Mouse (Mus musculus): Measurements from ENCODE around the gene Cep170. TPM values are rescaled to one million over a fixed set of nuclear protein-coding genes. Genes with fewer than 3 reads are reported as not detected.
A peak's percentile ranks its signal among the peaks of the same experiment; 100 is the strongest.

Gene Cep170
- polyA plus RNA-seq, 1 experiment: 22.9 TPM

DNA sequence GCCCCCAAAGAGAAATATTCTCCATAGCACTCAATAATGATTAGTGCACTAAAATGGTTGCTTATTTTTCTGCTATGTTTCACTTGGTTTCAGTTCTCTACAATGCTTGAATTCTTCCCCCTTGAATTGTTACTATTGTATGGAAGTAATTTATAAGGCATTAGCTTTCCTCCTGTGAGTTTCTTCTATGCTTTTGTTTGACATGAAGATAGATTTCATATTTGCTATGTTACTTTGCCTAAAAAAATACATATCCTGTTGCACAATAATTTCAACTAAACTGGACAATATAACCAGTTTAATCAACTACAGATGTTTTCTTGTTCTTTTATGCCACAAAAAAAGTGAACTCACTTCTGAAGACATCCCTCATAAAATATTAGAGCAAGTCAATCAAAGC lies 3.7 kb downstream of the Cep170 start:
- H3K4me3 ChIP-seq (ENCODE audit: control insufficient read depth, insufficient read depth, low read length): no peak overlapping the region
- no peaks in the 10 kb centered on the region for H3K27me3 ChIP-seq (ENCODE audit: control insufficient read depth, insufficient read depth, low read length)
- H3K4me1 ChIP-seq (replicated peaks; ENCODE audit: control insufficient read depth, insufficient read depth, low read length): no peaks in the 10 kb centered on the region
- H3K27ac ChIP-seq (ENCODE audit: control insufficient read depth, insufficient read depth, low read length): no peak overlapping the region
- TF ChIP-seq POLR2A (IDR thresholded peaks at IDR 0.05; ENCODE audit: control insufficient read depth, extremely low read depth, insufficient read depth, low read length, poor library complexity): no peak
- no peak for TF ChIP-seq CTCF (IDR thresholded peaks at IDR 0.05; ENCODE audit: borderline replicate concordance, control insufficient read depth, extremely low read depth, insufficient read depth, low read length, poor library complexity)
- no peak for DNase-seq
- no peaks in the 10 kb centered on the region for H3K36me3 ChIP-seq (ENCODE audit: control insufficient read depth, insufficient read depth, low read length)

GRCm38 (mm10) chr1:176800728-176801365 lies 13.0 kb downstream of the Cep170 start:
- Histone ChIP-seq H3K4me1 (replicated peaks; ENCODE audit: control insufficient read depth, insufficient read depth, low read length) (peaks cover 4% of the 10 kb centered on the region), H3K27ac (ENCODE audit: control insufficient read depth, insufficient read depth, low read length) (peak overlapping the region; percentile 41; the same call in 1 of the 2 replicates), H3K27me3 (ENCODE audit: control insufficient read depth, insufficient read depth, low read length) (no peaks in the 10 kb centered on the region), H3K4me3 (ENCODE audit: control insufficient read depth, insufficient read depth, low read length) (no peak overlapping the region), H3K36me3 (ENCODE audit: control insufficient read depth, insufficient read depth, low read length) (no peaks in the 10 kb centered on the region)
- DNase-seq: peak; percentile 74
- TF ChIP-seq POLR2A (IDR thresholded peaks at IDR 0.05; ENCODE audit: control insufficient read depth, extremely low read depth, insufficient read depth, low read length, poor library complexity) (no peak), CTCF (IDR thresholded peaks at IDR 0.05; ENCODE audit: borderline replicate concordance, control insufficient read depth, extremely low read depth, insufficient read depth, low read length, poor library complexity) (no peak)
- WGBS: 1% methylated on average over 2 of the region's 2 CpGs

DNA sequence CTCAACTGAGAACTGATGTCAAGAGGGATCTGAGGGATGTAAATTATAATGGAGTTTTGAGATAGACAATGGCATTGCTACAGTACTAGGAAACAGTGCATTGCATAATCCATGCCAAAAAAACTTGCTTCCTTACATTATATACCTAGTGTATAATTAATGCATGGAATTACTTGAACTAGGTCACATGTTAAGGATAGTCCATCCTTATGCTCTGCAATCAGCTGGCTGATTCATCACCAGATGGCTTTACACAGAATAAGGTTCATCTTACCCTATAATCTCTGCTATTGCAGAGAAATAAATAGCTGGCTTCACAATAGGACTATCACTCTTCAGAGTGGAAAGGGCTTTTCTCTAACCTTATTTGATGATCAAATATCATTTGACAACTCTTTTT lies 15.2 kb downstream of the Cep170 start:
- H3K27ac ChIP-seq (ENCODE audit: control insufficient read depth, insufficient read depth, low read length): no peak overlapping the region
- peaks cover 6% of the 10 kb centered on the region for H3K4me1 ChIP-seq (replicated peaks; ENCODE audit: control insufficient read depth, insufficient read depth, low read length)
- no peak overlapping the region for H3K4me3 ChIP-seq (ENCODE audit: control insufficient read depth, insufficient read depth, low read length)
- no peaks in the 10 kb centered on the region for H3K27me3 ChIP-seq (ENCODE audit: control insufficient read depth, insufficient read depth, low read length)
- no peaks in the 10 kb centered on the region for H3K36me3 ChIP-seq (ENCODE audit: control insufficient read depth, insufficient read depth, low read length)
- TF ChIP-seq POLR2A (IDR thresholded peaks at IDR 0.05; ENCODE audit: control insufficient read depth, extremely low read depth, insufficient read depth, low read length, poor library complexity) (no peak), CTCF (IDR thresholded peaks at IDR 0.05; ENCODE audit: borderline replicate concordance, control insufficient read depth, extremely low read depth, insufficient read depth, low read length, poor library complexity) (no peak)
- no peak for DNase-seq

- 89% methylated on average over 1 of the region's 1 CpGs for WGBS
- Histone ChIP-seq H3K27me3 (ENCODE audit: control insufficient read depth, insufficient read depth, low read length) (no peaks in the 10 kb centered on the region), H3K4me1 (replicated peaks; ENCODE audit: control insufficient read depth, insufficient read depth, low read length) (0 out of 2 replicates have a peak, but pooled peaks cover 2% of the 10 kb centered on the region), H3K4me3 (ENCODE audit: control insufficient read depth, insufficient read depth, low read length) (no peak overlapping the region), H3K27ac (ENCODE audit: control insufficient read depth, insufficient read depth, low read length) (no peak overlapping the region), H3K36me3 (ENCODE audit: control insufficient read depth, insufficient read depth, low read length) (peaks cover 11% of the 10 kb centered on the region)
- TF ChIP-seq POLR2A (IDR thresholded peaks at IDR 0.05; ENCODE audit: control insufficient read depth, extremely low read depth, insufficient read depth, low read length, poor library complexity) (no peak), CTCF (IDR thresholded peaks at IDR 0.05; ENCODE audit: borderline replicate concordance, control insufficient read depth, extremely low read depth, insufficient read depth, low read length, poor library complexity) (no peak)
- no peak for DNase-seq
These were observed 21.7 kb downstream of the Cep170 start for GRCm38 (mm10) chr1:176792175-176792574.

DNA sequence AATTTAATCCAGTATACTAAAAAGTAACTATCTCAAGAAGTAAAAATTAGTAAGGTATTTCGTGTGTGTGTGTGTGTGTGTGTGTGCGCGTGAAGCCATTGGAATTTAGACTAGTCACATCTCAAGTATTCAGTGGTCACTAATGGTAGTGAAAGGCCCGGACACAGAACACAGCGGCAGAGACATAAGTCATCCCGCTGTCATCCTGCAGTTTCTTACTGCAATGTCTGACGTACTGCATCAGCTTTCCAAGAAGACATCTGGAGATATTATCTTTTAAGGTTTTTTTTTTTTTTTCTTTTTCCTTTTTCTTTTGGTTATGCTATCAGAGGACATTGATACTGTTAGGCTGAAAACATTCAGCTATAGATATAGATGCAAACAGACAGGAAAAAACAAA lies 24.5 kb downstream of the Cep170 start:
- H3K27me3 ChIP-seq (ENCODE audit: control insufficient read depth, insufficient read depth, low read length): no peaks in the 10 kb centered on the region
- H3K4me1 ChIP-seq (replicated peaks; ENCODE audit: control insufficient read depth, insufficient read depth, low read length): no peaks in the 10 kb centered on the region
- H3K27ac ChIP-seq (ENCODE audit: control insufficient read depth, insufficient read depth, low read length): no peak overlapping the region
- no peak overlapping the region for H3K4me3 ChIP-seq (ENCODE audit: control insufficient read depth, insufficient read depth, low read length)
- no peak for DNase-seq
- TF ChIP-seq POLR2A (IDR thresholded peaks at IDR 0.05; ENCODE audit: control insufficient read depth, extremely low read depth, insufficient read depth, low read length, poor library complexity) (no peak), CTCF (IDR thresholded peaks at IDR 0.05; ENCODE audit: borderline replicate concordance, control insufficient read depth, extremely low read depth, insufficient read depth, low read length, poor library complexity) (no peak)
- H3K36me3 ChIP-seq (ENCODE audit: control insufficient read depth, insufficient read depth, low read length): peaks cover 16% of the 10 kb centered on the region
- 91% methylated on average over 7 of the region's 7 CpGs for WGBS

- peaks cover 25% of the 10 kb centered on the region for H3K36me3 ChIP-seq (ENCODE audit: control insufficient read depth, insufficient read depth, low read length)
- no peaks in the 10 kb centered on the region for H3K4me1 ChIP-seq (replicated peaks; ENCODE audit: control insufficient read depth, insufficient read depth, low read length)
- no peak for DNase-seq
- TF ChIP-seq CTCF (IDR thresholded peaks at IDR 0.05; ENCODE audit: borderline replicate concordance, control insufficient read depth, extremely low read depth, insufficient read depth, low read length, poor library complexity) (no peak), POLR2A (IDR thresholded peaks at IDR 0.05; ENCODE audit: control insufficient read depth, extremely low read depth, insufficient read depth, low read length, poor library complexity) (no peak)
- 93% methylated on average over 4 of the region's 4 CpGs for WGBS
- H3K4me3 ChIP-seq (ENCODE audit: control insufficient read depth, insufficient read depth, low read length): no peak overlapping the region
- no peaks in the 10 kb centered on the region for H3K27me3 ChIP-seq (ENCODE audit: control insufficient read depth, insufficient read depth, low read length)
- H3K27ac ChIP-seq (ENCODE audit: control insufficient read depth, insufficient read depth, low read length): no peak overlapping the region
These were observed 39.3 kb downstream of the Cep170 start for GRCm38 (mm10) chr1:176774533-176774932.

DNA sequence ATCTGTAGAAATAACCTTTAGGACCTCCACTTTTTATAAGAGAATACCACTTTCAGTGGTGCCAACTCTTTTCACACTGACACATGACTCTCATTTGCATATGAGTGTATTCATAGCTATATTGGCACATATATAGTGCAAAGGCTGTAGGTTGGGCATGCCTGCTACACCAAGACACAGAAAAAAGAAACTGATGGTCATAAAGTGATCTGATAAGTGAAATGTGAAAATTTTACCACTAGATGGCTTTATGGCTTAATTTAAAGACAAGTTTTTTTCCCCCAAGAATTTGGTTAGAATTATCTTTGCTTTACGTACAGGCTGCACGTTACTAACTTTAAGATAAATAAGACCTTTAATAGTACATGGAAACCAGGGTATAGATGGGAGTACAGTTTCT lies 51.6 kb downstream of the Cep170 start:
- TF ChIP-seq POLR2A (IDR thresholded peaks at IDR 0.05; ENCODE audit: control insufficient read depth, extremely low read depth, insufficient read depth, low read length, poor library complexity): no peak
- no peak for TF ChIP-seq CTCF (IDR thresholded peaks at IDR 0.05; ENCODE audit: borderline replicate concordance, control insufficient read depth, extremely low read depth, insufficient read depth, low read length, poor library complexity)
- Histone ChIP-seq H3K4me1 (replicated peaks; ENCODE audit: control insufficient read depth, insufficient read depth, low read length) (no peaks in the 10 kb centered on the region), H3K27me3 (ENCODE audit: control insufficient read depth, insufficient read depth, low read length) (no peaks in the 10 kb centered on the region), H3K27ac (ENCODE audit: control insufficient read depth, insufficient read depth, low read length) (no peak overlapping the region), H3K36me3 (ENCODE audit: control insufficient read depth, insufficient read depth, low read length) (peaks cover 6% of the 10 kb centered on the region), H3K4me3 (ENCODE audit: control insufficient read depth, insufficient read depth, low read length) (no peak overlapping the region)
- no peak for DNase-seq
- WGBS: 97% methylated on average over 2 of the region's 2 CpGs
